Mouse (Mus musculus) frontal cortex, adult (tissue): ENCODE measurements around the gene Gm44973.
"Not testable (repeated sequence)": the region's sequence is repeated elsewhere in the genome, so short reads cannot be mapped to it uniquely, and the experiment has no call there.

ENCODE experiments used
- ATAC-seq: cut with Nextera tagmentation; 2 replicates; pipeline ENCODE4 v1.9.2; 2017; ENCODE audit warnings: mild to moderate bottlenecking, moderate library complexity, mixed read lengths; ENCODE audit not compliant: low TSS enrichment

Gm44973 gene

DNA sequence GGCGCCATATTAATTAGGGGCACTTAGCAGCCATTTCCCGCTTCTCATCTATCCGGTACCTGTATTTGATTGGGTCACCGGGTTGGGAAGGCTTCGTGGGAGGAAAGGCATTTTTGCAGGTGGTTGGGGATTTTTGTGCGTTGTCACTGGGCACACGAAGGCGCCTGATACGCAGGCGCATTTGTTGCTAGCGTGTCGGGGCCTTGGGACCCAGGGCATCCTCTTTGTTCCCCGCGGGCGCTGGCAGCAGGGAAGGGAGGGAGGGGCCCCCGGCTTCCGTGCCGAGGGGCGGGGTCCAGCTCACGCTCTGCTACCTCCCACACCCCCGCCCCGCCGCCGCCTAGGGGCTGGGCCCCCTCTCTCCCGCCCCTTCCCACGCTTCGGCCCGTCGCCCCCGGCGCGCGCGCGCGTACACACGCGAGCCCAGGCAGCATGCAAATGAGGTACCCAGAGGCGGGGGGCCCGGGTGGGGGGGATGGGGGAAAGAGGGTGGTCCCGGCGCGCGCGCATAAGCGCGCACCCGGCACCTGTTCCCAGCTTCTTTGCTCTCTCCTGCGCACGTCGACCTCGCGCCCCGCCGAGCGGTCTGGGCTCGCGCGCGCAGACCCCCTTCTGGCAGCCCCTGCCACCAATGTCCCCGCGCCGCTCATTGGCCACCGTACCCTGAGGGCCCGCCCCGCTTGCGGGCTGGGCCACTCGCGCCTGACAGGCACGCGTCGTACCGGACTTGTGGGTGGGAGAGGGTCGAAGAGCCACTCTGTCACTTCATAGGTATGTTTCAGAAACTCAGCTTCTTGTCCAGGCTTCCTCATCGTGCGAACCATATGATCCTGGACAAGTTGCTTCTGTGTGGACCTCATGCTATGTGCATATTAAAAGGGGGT is at the start of gene Gm44973:
Gm44973 (plus strand) TSS at position 379 of the 884 bp plus-strand sequence.
- ATAC-seq = peak; percentile 67

DNA sequence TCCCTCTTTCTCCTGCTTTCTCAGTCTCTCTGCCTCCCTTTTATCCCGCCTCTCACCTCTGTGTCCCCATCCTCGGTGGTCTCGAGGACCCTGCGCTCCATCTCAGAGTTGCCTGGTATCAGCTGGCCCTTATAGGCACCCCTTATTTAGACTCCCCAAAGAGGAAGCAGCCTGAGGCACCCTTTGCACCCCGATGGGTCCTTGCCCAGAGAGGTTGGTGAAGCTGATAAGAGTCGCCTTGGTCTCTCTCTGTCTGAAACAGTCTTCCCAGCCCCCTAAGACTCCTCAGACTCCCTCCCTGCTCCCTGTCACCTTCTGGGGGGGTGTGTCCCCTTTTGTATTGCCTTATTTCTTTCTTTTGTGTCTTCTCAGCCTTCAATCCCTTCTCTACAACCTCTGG is 44.2 kb upstream of the Gm44973 start, which contains the start of gene Sbk3:
Sbk3 (minus strand) TSS at position 101 of the 400 bp plus-strand sequence.
- no peak for ATAC-seq

DNA sequence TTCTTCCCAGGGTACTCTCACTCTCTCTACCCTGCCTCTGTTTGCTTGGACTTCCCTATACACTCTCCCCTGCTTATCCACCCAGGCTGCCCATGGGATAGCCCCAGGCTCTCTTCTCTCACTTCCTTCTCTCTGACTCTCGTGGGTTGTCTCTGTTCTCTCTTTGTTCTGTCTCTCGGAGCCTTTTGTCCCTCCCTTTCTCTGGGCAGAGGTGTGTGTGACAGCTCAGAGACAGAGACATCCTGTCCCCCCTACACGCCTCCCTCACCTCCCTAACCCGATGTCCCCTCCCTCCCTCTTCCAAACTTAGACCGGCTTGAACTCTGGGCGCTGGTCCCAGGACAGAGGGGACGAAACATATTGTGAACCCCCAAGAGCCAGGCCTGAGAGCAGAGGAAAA is 43.6 kb upstream of the Gm44973 start:
- no peak for ATAC-seq

DNA sequence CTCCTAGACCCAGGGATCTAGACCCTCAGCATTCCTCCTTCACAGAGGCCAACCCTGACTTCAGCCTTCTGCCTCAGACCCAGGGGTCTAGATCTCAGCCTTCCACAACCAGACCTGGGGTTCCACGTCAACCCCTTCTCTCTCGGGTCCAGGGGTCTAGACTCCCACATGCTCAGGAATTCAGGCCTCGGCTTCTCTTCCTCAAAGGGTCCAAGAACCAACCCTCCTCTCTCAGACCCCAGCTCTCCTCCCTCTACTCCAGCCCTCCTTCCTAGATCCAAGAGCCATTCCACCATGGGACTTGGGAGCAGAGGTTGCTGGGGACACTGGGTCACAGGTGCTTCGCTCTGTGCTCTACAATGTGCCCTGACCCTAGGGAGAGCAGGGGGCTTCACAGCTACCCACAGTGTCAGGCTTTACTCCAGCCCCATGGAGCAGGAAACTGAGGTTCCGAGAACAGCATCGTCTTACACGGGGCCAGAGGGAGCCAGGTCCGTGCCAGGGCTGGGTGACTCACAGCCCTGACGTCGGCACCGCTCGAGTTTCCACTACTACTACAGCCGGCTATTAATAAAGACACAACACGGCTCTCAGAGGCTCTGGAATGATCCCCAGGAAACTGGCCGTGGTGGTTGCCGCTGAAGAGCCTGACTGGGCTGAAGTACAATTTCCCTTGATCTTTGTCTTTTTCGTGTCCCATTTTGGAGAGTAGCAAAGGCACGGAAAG is 42.8 kb upstream of the Gm44973 start:
- no peak for ATAC-seq

DNA sequence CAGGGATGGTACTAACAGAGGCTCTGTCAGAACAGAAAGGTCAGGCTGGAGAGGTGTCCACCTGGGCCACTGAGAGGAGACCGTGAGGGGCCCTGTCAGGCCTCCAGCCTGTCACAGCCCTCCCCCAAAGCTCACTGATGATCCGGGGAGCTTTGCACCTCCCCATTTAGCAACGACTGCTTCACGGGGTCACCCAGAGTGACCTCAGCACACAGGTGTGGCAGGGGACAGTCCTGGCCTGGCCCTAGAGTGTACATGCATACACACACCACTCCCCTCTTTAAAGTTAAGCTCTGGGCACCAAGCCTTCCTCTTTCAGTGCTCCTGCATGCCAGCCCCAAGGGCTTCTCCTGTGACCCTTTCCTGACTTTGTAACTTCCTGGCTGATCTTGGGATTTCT is 39.8 kb upstream of the Gm44973 start:
- no peak for ATAC-seq

DNA sequence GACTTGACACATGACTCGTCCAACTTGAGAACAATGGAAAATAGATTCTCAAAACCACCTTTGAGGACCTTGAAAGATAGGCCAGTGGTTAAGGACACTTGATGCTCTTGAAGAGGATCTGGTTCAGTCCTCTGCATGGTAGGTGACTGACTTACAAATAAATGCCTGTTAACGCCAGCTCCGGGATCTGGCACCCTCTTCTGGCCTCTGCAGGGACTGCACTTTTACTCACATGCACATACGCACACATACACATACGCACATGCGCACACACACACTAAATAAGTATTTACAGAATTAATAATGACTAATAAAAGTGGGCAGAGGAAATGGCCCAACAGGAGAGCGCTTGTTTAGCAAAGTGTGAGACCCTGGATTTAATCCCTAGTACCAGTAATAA is 38.5 kb upstream of the Gm44973 start:
- ATAC-seq = no peak

DNA sequence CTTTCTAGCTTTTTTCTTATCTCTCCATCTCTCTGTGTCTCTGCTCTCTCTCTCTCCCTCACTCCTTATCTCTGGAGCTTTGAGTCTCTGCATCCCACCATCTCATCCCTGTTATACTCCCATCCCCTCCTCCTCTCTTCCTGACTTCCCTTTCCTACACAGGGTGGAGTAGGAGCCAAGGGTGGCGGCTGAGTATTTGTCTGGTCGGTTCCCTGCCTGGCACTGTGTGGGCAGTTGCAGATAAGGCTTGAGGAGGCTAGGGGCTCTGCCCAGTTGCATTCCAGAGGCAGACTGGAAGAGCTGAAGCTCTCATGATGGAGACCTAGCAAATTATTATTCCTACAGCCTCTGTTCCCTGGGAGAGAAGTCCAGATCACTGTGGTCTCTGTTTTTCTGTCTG is 27.0 kb upstream of the Gm44973 start:
- no peak for ATAC-seq

DNA sequence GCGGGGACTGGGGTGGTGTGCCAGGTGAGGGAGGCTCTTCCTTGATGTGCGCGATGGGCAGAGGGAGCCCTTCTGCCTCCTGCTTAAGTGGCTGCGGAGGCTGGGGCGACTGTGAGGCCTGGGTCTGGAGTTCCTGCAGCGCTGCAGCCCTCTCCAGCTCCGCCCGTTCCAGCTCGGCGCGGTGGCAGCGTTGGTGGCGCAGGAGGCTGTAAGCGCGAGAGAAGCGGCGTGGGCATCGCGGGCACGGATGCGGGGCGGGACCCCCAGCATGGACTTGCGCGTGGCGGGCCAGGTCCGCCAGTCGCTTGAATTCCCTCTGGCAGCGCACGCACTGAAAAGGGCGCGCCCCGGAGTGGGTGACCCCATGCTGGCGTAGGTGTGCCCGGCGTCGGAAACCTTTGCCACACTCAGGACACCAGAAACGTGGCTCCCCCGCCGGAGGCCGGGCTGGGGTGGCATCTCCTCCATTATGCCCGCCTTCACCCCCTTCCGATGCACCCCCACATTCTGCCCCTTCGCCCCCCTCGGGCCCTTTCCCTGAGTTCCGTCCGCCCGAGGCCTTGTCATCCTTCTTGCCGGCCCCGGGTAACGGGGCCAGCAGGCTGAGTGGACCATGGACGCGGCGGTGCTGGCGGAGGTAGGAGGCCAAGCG is 21.8 kb upstream of the Gm44973 start:
- no peak for ATAC-seq

DNA sequence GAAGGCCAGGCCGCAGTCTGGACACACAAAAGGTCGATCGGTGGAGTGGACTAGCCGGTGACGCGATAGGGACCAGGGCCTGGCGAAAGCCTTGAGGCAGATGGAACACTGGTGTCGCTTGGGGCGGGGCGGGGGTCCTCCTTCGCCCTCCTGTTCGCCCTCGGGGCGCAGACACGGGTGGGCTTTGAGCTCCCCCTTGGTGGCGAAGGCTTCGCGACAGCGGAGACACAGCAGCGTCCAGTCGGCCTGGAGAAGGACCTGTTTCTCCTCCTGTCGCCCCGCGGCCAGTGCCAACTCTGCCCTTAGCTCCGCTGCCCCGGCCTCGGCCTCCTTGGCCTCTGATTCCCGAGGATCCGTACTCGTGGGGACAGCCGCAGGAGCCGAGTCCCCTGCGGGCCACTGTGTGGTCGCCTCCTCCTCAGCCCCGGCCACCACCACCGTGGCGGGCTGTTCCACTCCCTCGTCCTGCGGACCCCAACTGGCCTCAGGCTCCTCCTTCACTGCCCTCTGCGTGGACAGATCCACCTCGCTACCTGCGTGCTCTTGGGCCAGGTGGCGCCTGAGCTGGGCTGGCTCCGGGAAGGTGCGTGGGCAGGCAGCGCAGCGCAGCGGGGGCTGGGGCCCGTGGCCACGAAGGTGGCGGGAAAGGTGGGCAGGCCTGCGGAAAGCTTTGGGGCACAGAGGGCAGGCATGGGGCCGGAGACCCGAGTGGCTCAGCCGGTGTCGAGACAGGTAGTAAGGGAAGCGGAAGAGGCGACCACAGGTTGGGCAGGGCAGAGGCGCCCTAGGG is 21.1 kb upstream of the Gm44973 start:
- no peak for ATAC-seq

DNA sequence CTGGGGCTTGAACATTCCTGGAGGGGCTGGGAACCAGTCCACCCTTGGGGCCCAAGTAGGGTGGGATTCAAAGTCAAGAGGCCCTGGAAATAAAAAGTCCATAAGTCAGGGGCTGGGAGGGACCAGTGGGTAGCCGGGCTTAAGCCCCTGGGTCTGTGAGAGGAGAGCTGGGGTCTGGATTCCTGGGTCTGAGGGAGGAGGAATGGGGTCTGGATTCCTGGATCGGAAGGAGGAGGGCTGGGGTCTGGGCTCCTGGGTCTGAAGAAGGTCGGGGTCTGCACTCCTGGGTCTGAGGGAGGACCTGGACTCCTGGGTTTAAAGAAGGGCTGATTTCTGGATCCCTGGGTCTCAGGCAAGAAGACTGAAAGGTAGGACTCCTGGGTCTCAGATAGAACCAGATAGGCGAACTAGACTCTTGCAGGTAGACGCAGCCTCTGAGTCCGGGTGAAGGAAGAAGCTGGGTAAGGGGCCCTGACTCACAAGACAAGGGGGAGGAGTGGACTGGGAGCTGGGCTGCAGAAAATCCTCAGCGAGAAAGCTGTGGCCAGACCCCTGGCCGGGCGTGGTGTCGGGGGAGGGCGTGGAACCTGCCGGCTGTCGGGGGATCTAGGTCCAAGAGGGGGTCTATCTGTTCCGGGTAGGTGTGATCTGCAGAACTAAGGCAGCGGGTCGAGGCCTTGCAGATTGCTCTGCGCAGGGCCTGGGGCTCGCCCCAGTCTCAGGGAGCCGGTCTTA is 19.9 kb upstream of the Gm44973 start:
- ATAC-seq = peak; percentile 10; the same call in 1 of the 2 replicates

DNA sequence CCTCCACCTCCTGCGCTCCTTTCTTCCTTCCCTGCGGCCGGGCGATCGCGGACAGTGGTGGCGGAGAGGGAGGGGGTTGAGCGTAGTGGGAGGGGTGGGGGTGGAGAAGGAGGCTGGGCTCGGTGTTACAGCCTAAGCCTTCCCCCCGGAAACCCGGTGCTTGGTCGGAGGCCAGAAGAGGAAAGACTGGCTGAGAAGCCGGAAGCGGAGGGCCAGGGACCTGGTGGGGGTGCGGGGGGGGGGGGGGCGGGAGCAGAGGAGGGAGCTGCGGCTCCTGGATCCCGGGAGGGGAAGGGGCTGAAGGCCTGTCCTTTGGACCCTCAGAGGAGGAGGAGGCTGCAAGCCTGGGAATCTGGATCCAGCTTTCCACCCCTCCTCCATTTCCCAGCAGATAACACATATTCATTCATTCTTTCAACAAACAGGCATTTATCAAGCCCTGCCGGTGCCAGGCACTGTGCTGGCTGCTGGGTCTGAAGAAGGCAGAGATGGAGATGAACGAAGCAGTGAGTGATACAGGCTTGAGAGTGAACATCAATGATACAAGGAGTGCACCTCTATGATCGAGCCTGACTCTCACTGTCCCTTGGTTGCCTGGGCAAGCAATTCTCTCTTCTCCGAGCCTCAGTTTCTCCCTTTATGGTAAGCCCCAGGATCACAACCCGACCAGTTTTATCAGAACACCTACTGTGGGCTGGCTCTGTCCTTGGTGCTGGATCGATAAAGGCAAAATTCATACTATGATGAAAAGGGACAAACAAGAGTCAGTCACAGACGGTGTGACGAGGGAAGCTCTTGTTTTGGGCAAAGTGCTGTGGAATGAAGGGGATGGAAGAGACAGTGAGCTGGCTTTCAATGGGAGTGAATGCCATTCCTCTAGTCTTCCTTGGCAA is 19.0 kb upstream of the Gm44973 start, which contains the start of gene Zfp579:
Zfp579 (minus strand) TSS at position 156 of the 893 bp plus-strand sequence.
- peak; percentile 72 for ATAC-seq

DNA sequence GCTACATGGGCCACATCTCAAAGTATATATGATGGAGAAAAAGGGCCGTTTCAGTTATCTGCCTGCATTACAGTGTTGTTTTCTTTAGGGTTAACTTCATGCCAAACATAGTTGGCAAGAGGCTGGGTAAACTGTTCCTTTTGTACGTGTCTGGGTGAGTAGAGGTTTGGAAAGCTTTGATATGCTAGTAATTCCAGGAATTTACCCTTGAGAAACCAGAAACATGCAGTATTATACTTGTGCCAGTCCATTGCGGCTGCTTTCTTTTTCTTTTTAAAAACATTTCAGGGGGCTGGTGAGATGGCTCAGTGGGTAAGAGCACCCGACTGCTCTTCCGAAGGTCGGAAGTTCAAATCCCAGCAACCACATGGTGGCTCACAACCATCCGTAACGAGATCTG is 18.4 kb upstream of the Gm44973 start:
- no peak for ATAC-seq

DNA sequence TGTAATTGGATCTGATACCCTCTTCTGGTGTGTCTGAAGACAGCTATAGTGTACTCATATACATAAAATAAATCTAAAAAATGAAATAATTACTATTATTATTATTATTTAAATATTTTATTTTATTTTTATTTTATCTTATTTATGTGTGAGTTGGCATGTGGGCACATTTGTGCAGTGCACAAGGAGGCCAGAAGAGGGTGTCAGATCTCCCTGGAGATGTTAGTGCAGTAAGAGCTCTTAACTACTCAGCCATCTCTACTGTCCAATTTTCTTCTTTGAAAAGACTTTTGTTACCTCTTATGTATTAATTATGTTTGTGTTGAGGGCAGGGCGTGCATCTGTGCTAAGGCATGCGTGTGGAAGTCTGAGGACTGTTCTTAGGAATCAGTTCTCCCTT is 15.4 kb upstream of the Gm44973 start:
- ATAC-seq = no peak

DNA sequence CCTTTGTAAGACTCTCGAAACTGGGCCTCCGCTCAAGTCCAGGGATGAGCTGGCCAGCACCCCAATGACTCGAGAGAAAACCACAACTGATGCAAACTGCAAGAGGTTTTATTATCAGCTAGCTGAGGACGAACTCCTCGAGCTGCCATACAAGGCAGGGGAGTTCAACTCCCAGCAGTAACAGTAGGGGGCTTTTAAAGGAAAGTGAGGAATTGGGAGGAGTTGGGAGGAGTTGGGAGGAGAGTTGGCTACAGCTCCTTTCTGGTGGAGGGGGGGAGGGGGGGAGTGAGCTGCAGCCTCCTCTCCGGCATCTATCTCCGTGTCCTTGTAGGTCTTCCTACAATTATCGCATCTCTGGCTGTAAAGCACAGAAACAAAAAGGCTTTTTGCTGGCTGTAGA is 12.4 kb upstream of the Gm44973 start:
- ATAC-seq = not testable (repeated sequence)

DNA sequence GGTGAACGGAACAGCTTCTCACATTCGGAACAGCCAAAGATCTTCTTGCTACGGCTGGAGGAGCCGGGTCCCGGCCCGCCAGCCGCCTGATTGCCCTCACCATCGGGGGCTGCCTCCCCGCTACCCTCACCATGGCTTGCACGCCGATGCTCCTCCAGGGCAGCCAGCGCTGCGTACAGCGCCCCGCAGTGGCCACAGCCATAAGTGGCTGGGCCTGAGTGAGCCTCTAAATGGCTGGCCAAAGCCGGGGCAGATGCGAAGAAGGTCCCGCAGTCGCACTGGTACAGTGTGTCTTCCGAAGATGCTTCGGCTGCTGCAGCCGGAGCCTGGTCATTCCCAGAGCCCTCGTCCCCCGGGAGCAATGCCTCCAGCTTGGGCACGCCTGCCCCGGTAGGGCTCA is 7.1 kb upstream of the Gm44973 start:
- no peak for ATAC-seq

DNA sequence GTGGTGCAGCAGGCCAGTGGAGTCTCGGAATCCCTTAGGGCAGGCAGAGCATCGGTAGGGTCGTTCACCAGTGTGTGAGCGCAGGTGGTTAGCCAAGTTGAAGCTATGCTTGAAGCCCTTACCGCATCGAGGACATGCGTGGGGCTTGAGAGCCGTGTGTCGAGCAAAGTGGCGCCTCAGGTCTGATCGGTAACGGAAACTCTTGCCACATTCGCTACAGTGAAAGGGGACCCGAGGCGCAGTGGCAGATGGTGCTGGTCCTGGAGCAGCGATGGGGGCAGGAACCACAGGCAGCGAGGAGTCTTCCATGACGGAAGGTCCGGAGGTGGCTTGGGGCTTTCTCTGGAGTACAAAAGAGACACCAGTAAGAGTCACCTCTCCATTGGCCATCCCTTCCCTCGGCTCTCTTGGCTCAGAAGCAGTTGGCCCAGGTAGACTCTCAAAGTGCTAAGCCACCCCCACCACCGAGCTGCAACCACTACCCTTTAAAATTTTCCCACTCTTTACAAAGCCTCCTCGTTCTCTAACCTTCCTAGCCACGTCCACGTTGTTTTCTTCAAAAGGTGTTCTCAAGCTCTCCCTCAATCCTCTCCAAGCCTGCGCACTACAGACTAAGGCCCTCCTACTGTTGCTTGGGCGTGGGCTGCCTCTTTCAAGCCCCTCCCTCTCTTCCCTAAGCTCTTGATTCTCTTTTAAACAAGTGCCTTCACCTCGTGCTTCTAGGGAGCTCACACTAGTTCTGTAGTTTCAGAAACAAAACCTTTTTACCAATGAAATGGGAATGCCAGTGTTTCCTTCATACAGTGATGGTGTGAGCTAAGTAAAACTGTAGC is 2.4 kb upstream of the Gm44973 start:
- no peak for ATAC-seq

DNA sequence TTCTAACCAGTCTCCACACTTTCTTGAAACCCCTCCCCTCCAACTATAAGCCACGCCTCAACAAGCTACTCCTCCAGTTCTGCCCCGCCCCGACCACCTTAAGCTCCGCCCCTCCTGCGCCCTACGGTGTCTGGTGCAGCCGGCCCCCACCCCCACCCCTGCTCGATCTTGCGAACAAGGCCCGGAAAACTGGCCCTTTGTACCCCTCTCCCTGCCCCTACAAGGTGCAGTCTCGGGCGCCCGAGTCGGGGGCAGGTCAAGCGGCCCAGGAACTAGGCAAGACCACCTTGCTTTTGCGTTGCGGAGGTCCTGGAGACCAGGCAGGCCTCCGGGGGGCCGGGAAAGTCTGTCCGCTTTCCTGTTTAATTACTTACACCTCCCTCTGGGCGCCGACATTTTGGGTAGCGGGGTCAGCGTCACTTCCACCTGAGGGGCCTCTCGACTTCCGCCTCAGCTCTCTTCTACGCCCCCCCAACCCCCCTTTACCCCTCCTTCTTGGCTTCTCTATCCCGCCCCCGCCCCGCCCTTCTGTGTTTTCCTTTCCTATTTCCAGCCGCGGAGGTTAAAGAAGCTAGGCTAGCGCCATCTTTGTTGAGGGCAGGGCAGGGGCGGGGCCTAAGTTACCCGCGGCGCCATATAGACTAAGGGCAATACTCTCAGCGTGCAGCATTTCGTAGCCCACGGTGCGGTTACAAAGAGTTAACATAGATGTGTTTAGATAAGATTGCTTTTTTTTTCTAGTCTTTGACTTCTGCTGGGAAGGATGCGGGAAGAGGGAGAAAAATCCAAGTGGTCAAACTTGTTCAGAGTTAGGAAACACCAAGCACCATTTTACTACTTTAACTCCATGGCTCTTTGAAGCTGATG is 812 bp upstream of the Gm44973 start, which contains the start of the genes Zfp524 and Fiz1:
Zfp524 (plus strand) TSS at position 165 of the 867 bp plus-strand sequence.
Fiz1 (minus strand) TSS at position 447 of the 867 bp plus-strand sequence.
- ATAC-seq = peak; percentile 62

DNA sequence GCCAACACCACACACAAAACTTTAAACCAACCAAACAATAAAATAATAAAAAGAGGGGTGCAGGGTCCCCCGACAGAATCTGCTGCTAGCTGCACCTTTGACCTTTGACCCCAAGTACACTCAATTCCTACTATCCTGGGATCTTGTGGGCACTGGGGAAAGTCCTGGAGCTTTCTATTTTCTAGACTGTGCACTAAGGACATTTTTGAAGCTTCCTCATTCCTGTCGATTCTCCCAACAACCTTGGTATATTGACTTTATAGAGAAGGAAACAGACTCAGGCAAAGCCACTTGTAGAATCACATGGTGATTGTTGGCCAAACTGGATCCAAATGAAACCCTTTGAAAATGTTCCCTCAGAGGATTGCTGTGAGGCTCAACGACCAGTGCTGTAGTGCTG is 761 bp downstream of the Gm44973 start:
- ATAC-seq = no peak
